Mouse (Mus musculus) G1E (cell line): ENCODE results near the gene Dgka. TPM values are rescaled to one million over a fixed set of nuclear protein-coding genes. Genes with fewer than 3 reads are reported as not detected.

Experiments used
- ATAC-seq: 2 replicates; pipeline ENCODE4 v1.8.0; 2016; ENCODE audit warnings: mild to moderate bottlenecking; ENCODE audit not compliant: insufficient number of reproducible peaks, poor library complexity, low FRiP score, severe bottlenecking; ENCODE audit errors: extremely low read depth
- DNase-seq: peaks from one replicate; pipeline ENCODE4 v3.0.0; 2012; ENCODE audit warnings: low spot score
- H3K27me3 ChIP-seq: 2 replicates; pipeline ENCODE4 v1.6.1; 2012; ENCODE audit warnings: mild to moderate bottlenecking, low read length, inconsistent platforms; ENCODE audit not compliant: insufficient read depth
- H3K36me3 ChIP-seq: replicated peaks from 2 replicates; pipeline ENCODE3; 2012; ENCODE audit warnings: mild to moderate bottlenecking, inconsistent platforms
- H3K4me1 ChIP-seq: 2 replicates; pipeline ENCODE4 v1.6.1; 2012; ENCODE audit warnings: low read depth, low read length, inconsistent platforms, mixed read lengths; ENCODE audit not compliant: insufficient read depth
- H3K4me3 ChIP-seq: 2 replicates; pipeline ENCODE4 v1.5.1; 2012; ENCODE audit warnings: low read depth, mild to moderate bottlenecking, inconsistent platforms, low read length, moderate library complexity, mixed read lengths
- H3K9me3 ChIP-seq: replicated peaks from 2 replicates; pipeline ENCODE4 v1.6.1; 2012; ENCODE audit warnings: inconsistent platforms
- CTCF ChIP-seq: IDR thresholded peaks from 2 replicates; pipeline ENCODE4 v1.5.1; 2012; ENCODE audit warnings: low read depth, low read length, inconsistent platforms, mixed read lengths
- GATA1 ChIP-seq: IDR thresholded peaks from 2 replicates; pipeline ENCODE4 v1.6.1; 2012; ENCODE audit warnings: borderline replicate concordance, low read length, inconsistent platforms, mixed read lengths
- GATA2 ChIP-seq: IDR thresholded peaks from 2 replicates; pipeline ENCODE4 v1.6.1; 2012; ENCODE audit warnings: low read depth, low read length, inconsistent platforms, borderline replicate concordance
- POLR2AphosphoS5 ChIP-seq: IDR thresholded peaks from 2 replicates; pipeline ENCODE4 v1.6.1; 2012; ENCODE audit warnings: low read depth, low read length, inconsistent platforms; ENCODE audit not compliant: insufficient replicate concordance
- TAL1 ChIP-seq: conservative IDR thresholded peaks from 2 replicates; pipeline ENCODE4 v1.6.1; 2012; ENCODE audit warnings: low read depth, low read length, inconsistent platforms, mixed read lengths
- polyA plus RNA-seq: library from polyadenylated mRNA; stranded (reverse); fragments of >175 nt; gene quantifications from 2 replicates; pipeline ENCODE4 v1.2.3, GENCODE M21; 2012
- total RNA-seq, 2 experiments: library from RNA; stranded (forward) in 1 of 2; stranded (reverse) in 1 of 2; fragments of 200-1000 nt in 1 of 2; fragments of >200 nt in 1 of 2; fragmentation: Nextera tagmentation in 1 of 2; gene quantifications; 2 replicates each; pipeline ENCODE4 v1.2.3; 2014 to 2017

The Dgka gene
- total and polyA plus RNA-seq, 3 experiments = 0.50 to 8.4 (median 3.3) TPM

DNA sequence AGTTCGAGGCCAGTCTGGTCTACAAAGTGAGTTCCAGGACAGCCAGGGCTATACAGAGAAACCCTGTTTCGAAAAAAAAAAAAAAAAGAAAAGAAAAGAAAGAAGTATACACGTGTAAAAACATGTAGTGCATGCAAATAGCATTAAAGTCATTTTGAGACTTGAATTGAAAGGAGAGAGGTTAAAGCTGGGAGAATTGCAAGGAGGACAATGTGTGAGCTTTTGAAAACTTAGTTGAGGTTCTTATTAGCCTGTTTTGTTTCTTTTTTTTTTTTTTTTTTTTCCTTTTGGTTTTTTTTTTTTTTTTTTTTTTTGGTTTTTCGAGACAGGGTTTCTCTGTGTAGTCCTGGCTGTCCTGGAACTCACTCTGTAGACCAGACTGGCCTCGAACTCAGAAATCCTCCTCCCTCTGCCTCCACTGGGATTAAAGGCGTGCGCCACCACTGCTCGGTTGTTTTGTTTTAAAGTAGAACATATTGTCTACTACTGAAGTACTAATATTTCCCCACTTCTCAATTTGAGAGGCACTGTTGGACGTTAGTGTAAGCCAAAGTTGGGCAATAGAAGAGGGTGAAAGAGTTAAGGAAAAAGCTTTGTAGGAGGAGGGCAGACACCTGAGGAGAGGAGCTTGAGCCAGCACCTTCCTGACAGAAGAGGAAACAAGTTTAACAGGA, 2.5 kb upstream of the Dgka start:
- no peak for ATAC-seq
- H3K9me3 ChIP-seq = no peaks in the 10 kb centered on the region
- peaks cover 62% of the 10 kb centered on the region for H3K4me1 ChIP-seq
- peak overlapping the region; percentile 78 for H3K4me3 ChIP-seq
- H3K27me3 ChIP-seq = peaks cover 6% of the 10 kb centered on the region
- no peak for DNase-seq
- peaks cover 22% of the 10 kb centered on the region for H3K36me3 ChIP-seq
- TF ChIP-seq GATA2 (no peak), POLR2AphosphoS5 (no peak), GATA1 (no peak), CTCF (no peak), TAL1 (no peak)

DNA sequence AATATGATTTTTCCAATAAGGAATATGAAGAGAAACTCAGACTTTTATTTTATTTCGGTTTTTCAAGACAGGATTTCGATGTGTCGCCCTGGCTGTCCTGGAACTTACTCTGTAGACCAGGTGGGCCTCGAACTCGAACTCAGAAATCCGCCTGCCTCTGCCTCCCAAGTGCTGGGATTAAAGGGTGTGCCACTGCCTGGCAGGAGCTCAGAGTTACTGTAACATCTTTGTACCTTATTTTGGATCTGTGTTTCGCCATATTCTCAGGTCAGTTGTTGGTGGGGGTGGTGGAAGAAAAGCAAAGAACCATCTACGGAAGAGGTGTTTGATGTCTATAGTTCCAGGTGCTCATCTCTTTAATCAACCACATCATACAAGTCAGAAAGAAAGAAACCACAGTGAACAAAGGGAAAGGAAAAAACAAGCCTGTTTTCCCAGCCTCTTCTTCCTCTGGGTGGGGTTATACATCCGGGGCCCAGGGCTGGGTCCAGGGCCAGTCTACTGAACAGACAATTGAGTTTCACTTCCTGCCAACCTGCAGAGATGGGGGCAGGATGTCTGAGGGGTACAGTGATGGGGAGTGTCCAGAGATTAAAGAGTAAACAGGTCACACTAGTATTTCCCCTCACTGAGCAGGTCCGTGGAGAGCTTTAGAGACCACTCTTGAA, 1.4 kb upstream of the Dgka start:
- Histone ChIP-seq H3K9me3 (no peaks in the 10 kb centered on the region), H3K36me3 (peaks cover 15% of the 10 kb centered on the region), H3K27me3 (peaks cover 6% of the 10 kb centered on the region), H3K4me3 (no peak overlapping the region), H3K4me1 (peaks cover 62% of the 10 kb centered on the region)
- DNase-seq = no peak
- TF ChIP-seq GATA1 (no peak), TAL1 (no peak), POLR2AphosphoS5 (no peak), GATA2 (no peak), CTCF (no peak)
- no peak for ATAC-seq

DNA sequence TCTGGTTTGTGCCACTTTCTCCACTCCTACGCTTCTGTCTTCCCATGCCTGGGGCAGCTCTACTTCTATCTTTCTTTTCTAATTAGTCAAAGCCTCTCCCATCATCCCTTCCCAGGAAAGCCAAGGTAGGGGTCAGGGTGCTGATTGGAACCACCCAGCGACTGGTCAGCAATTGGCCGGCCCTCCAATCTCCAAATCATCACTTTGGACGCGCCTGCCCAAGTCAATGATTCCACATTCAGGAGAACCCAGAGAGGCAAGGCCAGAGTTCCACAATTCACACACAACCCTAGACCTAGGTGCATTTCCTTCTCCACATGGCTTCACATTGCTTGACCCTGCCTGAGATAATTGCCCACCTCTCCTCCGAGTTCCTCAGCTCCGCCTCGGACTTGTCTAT, 444 bp downstream of the Dgka start:
- H3K36me3 ChIP-seq = no peaks in the 10 kb centered on the region
- ATAC-seq (no peak), DNase-seq (no peak)
- H3K27me3 ChIP-seq = peaks cover 6% of the 10 kb centered on the region
- H3K4me3 ChIP-seq = peak overlapping the region; percentile 70
- no peak for TF ChIP-seq GATA2
- no peak for TF ChIP-seq GATA1
- no peak for TF ChIP-seq TAL1
- TF ChIP-seq CTCF = no peak
- TF ChIP-seq POLR2AphosphoS5 = no peak
- no peaks in the 10 kb centered on the region for H3K9me3 ChIP-seq
- H3K4me1 ChIP-seq = peaks cover 56% of the 10 kb centered on the region

- no peak for TF ChIP-seq GATA2
- no peak for ATAC-seq
- no peaks in the 10 kb centered on the region for H3K36me3 ChIP-seq
- H3K9me3 ChIP-seq = no peaks in the 10 kb centered on the region
- H3K27me3 ChIP-seq = peaks cover 6% of the 10 kb centered on the region
- DNase-seq = no peak
- H3K4me3 ChIP-seq = peak overlapping the region; percentile 70
- peaks cover 53% of the 10 kb centered on the region for H3K4me1 ChIP-seq
These were observed 864 bp downstream of the Dgka start for GRCm38 (mm10) chr10:128743791-128744191.

GRCm38 (mm10) chr10:128743235-128743634, 1.4 kb downstream of the Dgka start:
- no peaks in the 10 kb centered on the region for H3K9me3 ChIP-seq
- no peaks in the 10 kb centered on the region for H3K36me3 ChIP-seq
- H3K4me3 ChIP-seq = no peak overlapping the region; the same call in 1 of the 2 replicates
- TF ChIP-seq CTCF (no peak), GATA1 (no peak), TAL1 (no peak), GATA2 (no peak), POLR2AphosphoS5 (no peak)
- ATAC-seq (no peak), DNase-seq (no peak)
- H3K27me3 ChIP-seq = peaks cover 6% of the 10 kb centered on the region
- peaks cover 53% of the 10 kb centered on the region for H3K4me1 ChIP-seq

- Histone ChIP-seq H3K27me3 (peaks cover 6% of the 10 kb centered on the region), H3K4me1 (peaks cover 56% of the 10 kb centered on the region), H3K9me3 (no peaks in the 10 kb centered on the region), H3K4me3 (no peak overlapping the region), H3K36me3 (no peaks in the 10 kb centered on the region)
- no peak for DNase-seq
- ATAC-seq = no peak
- TF ChIP-seq CTCF (no peak), GATA1 (no peak), POLR2AphosphoS5 (no peak), GATA2 (no peak), TAL1 (no peak)
These were observed 2.0 kb downstream of the Dgka start for GRCm38 (mm10) chr10:128742616-128743015.
